Mouse (Mus musculus) stomach, embryonic 15.5 days (tissue): ENCODE results near the gene Eif2d. TPM values are rescaled to one million over a fixed set of nuclear protein-coding genes. Genes with fewer than 3 reads are reported as not detected.

Experiments
- ATAC-seq: fragments of 200-750 bp; cut with Nextera tagmentation; 2 replicates; pipeline ENCODE4 v1.8.0; 2017; ENCODE audit warnings: low read depth, moderate number of reproducible peaks, moderate TSS enrichment; ENCODE audit not compliant: insufficient read depth, low FRiP score
- H3K27ac ChIP-seq: fragments of 300-500 bp; sonication (generic); 2 replicates; pipeline ENCODE4 v1.5.1; 2015; ENCODE audit warnings: mild to moderate bottlenecking, inconsistent platforms
- H3K27me3 ChIP-seq: fragments of 300-500 bp; sonication (generic); replicated peaks from 2 replicates; pipeline ENCODE4 v1.6.1; 2015; ENCODE audit warnings: inconsistent platforms
- H3K36me3 ChIP-seq: fragments of 300-500 bp; sonication (generic); 2 replicates; pipeline ENCODE4 v1.6.1; 2015; ENCODE audit warnings: inconsistent platforms
- H3K4me1 ChIP-seq: fragments of 300-500 bp; sonication (generic); 2 replicates; pipeline ENCODE4 v1.6.1; 2015; ENCODE audit warnings: inconsistent platforms
- H3K4me2 ChIP-seq: fragments of 300-500 bp; sonication (generic); 2 replicates; pipeline ENCODE4 v1.6.1; 2015; ENCODE audit warnings: mild to moderate bottlenecking, inconsistent platforms
- H3K4me3 ChIP-seq: fragments of 300-500 bp; sonication (generic); replicated peaks from 2 replicates; pipeline ENCODE4 v1.5.1; 2015; ENCODE audit warnings: inconsistent platforms
- H3K9ac ChIP-seq: fragments of 300-500 bp; sonication (generic); 2 replicates; pipeline ENCODE4 v1.6.1; 2015; ENCODE audit warnings: inconsistent platforms
- H3K9me3 ChIP-seq: fragments of 300-500 bp; sonication (generic); 2 replicates; pipeline ENCODE4 v1.6.1; 2016; ENCODE audit warnings: inconsistent platforms
- WGBS: fragments of 180-500 bp; shearing (Covaris S2); methylation state at CpG from one replicate; pipeline ENCODE4 v1.1.7; 2015; 5-methylcytosine and 5-hydroxymethylcytosine counted together
- polyA plus RNA-seq: library from polyadenylated mRNA; unstranded; fragments of >200 nt; fragmentation: Nextera tagmentation; extraction: Ambion mirVana; gene quantifications from 2 replicates; pipeline ENCODE4 v1.2.1, GENCODE M21; 2015

The Eif2d gene
- polyA plus RNA-seq, 1 experiment from 2014 or later, result 54.6 TPM

DNA sequence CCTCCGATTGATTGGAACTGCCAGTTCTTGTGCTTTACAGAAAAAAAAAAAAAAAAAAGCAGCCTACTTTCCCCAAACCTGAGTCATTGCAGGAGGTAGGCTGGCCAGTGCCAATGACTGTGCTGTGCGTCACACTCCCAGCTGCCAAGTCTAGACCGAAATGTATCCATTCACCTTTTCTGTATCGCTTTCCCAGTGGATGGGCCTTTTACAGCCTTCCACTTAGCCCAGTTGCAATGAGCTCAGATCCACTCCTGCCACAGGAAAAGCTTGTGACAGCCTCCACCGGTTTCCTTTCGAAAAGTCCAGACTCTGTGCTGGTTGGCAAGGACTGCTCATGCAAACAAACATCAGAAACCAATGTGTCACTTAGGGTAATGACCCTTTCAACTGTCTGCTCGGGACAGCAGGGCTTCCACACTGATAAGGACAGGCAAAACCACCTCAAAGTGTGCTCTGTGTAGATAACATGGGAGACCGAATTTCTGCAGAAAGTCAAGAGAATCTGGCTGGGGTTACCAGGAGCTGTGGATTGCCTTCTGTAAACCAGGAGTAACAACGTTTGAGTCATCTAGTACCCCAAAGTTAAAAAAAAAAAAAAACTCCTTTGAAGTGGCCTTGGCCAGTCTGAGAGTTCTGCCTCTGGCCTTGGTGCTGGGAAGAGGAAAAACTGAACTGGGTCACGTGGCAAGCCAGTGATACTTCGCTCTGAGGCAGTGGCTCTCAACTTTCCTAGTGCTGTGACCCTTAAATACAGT is 26.8 kb upstream of the Eif2d start:
- Histone ChIP-seq H3K4me3 (no peak overlapping the region), H3K27me3 (no peaks in the 10 kb centered on the region), H3K9me3 (no peaks in the 10 kb centered on the region), H3K27ac (no peak overlapping the region), H3K9ac (no peak overlapping the region), H3K36me3 (no peaks in the 10 kb centered on the region), H3K4me2 (no peak overlapping the region), H3K4me1 (0 out of 2 replicates have a peak, but pooled peaks cover 3% of the 10 kb centered on the region)
- 53% methylated on average over 11 of the region's 11 CpGs for WGBS
- ATAC-seq, result peak; percentile 90; the same call in 1 of the 2 replicates

- H3K27me3 ChIP-seq, result no peaks in the 10 kb centered on the region
- no peaks in the 10 kb centered on the region for H3K36me3 ChIP-seq
- no peak overlapping the region for H3K4me3 ChIP-seq
- 74% methylated on average over 6 of the region's 6 CpGs for WGBS
- no peak overlapping the region for H3K27ac ChIP-seq
- no peak for ATAC-seq
- no peaks in the 10 kb centered on the region for H3K9me3 ChIP-seq
- H3K4me2 ChIP-seq, result no peak overlapping the region
- H3K9ac ChIP-seq, result no peak overlapping the region
- no peaks in the 10 kb centered on the region for H3K4me1 ChIP-seq
These were observed 18.8 kb upstream of the Eif2d start for GRCm38 (mm10) chr1:131134231-131134630.

GRCm38 (mm10) chr1:131134942-131135522 is 17.9 kb upstream of the Eif2d start:
- no peak overlapping the region for H3K27ac ChIP-seq
- H3K9ac ChIP-seq, result no peak overlapping the region
- no peak for ATAC-seq
- no peaks in the 10 kb centered on the region for H3K4me1 ChIP-seq
- no peak overlapping the region for H3K4me3 ChIP-seq
- H3K9me3 ChIP-seq, result no peaks in the 10 kb centered on the region
- H3K36me3 ChIP-seq, result no peaks in the 10 kb centered on the region
- no peaks in the 10 kb centered on the region for H3K27me3 ChIP-seq
- no peak overlapping the region for H3K4me2 ChIP-seq
- 67% methylated on average over 8 of the region's 8 CpGs for WGBS

DNA sequence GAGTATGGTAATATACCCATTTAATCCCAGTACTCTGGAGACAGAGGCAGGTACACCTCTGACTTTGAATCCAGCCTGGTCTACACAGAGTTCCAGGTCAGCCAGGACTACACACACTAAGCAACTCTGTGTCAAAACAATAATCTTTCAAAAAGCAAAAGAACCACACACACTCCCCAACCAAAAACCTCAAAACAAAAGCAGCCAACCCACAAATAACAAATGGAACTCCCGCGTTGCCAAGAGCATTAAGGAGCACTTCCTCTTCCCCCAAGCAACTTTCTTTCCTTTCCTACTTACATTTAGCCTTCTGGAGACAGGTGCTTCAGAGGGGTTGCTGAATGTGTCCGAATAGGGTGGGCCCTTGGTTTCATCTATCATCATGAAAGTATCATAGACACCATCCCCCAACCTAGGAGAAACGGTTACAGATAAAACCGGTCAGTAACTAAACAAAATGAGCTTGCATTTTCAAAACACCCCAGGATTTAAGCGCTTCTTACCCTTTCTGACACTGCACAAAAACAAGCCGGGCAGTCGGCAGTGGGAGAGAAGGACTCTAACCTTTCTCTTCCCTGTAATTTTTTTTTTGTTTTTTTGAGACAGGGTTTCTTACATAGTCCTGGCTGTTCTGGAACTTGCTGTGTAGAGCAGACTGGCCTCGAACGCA is 16.9 kb upstream of the Eif2d start:
- no peak for ATAC-seq
- 72% methylated on average over 10 of the region's 10 CpGs for WGBS
- Histone ChIP-seq H3K9me3 (no peaks in the 10 kb centered on the region), H3K4me3 (no peak overlapping the region), H3K27me3 (no peaks in the 10 kb centered on the region), H3K4me2 (no peak overlapping the region), H3K36me3 (no peaks in the 10 kb centered on the region), H3K4me1 (no peaks in the 10 kb centered on the region), H3K9ac (no peak overlapping the region), H3K27ac (no peak overlapping the region)

- no peaks in the 10 kb centered on the region for H3K4me1 ChIP-seq
- 26% methylated on average over 5 of the region's 5 CpGs for WGBS
- H3K9me3 ChIP-seq, result no peaks in the 10 kb centered on the region
- H3K4me2 ChIP-seq, result peak overlapping the region; percentile 90; the same call in 1 of the 2 replicates
- H3K4me3 ChIP-seq, result no peak overlapping the region
- no peaks in the 10 kb centered on the region for H3K36me3 ChIP-seq
- no peak overlapping the region for H3K27ac ChIP-seq
- no peaks in the 10 kb centered on the region for H3K27me3 ChIP-seq
- H3K9ac ChIP-seq, result no peak overlapping the region
- no peak for ATAC-seq
These were observed 15.9 kb upstream of the Eif2d start for GRCm38 (mm10) chr1:131137111-131137510.

DNA sequence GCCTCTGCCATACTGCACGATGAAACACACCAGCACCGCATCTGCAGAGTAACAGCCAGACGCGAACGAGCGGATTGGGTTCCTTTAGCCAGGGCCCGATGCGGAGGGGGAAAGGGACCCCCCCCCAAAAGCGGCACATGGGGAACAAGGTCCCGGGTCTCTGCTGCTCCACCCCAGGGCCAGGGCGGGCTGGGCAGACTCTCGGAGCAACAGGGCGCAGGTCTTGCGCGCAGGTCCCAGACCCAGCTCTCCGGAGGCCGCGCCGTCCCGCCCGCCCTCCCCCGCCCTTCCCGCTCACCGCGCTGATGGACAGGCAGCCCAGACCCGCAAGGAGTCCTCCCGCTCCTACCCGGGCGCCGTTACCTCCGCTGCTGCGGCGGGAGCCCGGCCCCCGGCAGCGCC is 15.3 kb upstream of the Eif2d start:
- Histone ChIP-seq H3K4me2 (peak overlapping the region; percentile 90), H3K27me3 (no peaks in the 10 kb centered on the region), H3K4me3 (peak overlapping the region; percentile 93), H3K9me3 (no peaks in the 10 kb centered on the region), H3K9ac (peak overlapping the region; percentile 77), H3K36me3 (no peaks in the 10 kb centered on the region), H3K4me1 (no peaks in the 10 kb centered on the region), H3K27ac (peak overlapping the region; percentile 94; the same call in 1 of the 2 replicates)
- WGBS, result 0% methylated on average over 33 of the region's 36 CpGs
- peak; percentile 75 for ATAC-seq

DNA sequence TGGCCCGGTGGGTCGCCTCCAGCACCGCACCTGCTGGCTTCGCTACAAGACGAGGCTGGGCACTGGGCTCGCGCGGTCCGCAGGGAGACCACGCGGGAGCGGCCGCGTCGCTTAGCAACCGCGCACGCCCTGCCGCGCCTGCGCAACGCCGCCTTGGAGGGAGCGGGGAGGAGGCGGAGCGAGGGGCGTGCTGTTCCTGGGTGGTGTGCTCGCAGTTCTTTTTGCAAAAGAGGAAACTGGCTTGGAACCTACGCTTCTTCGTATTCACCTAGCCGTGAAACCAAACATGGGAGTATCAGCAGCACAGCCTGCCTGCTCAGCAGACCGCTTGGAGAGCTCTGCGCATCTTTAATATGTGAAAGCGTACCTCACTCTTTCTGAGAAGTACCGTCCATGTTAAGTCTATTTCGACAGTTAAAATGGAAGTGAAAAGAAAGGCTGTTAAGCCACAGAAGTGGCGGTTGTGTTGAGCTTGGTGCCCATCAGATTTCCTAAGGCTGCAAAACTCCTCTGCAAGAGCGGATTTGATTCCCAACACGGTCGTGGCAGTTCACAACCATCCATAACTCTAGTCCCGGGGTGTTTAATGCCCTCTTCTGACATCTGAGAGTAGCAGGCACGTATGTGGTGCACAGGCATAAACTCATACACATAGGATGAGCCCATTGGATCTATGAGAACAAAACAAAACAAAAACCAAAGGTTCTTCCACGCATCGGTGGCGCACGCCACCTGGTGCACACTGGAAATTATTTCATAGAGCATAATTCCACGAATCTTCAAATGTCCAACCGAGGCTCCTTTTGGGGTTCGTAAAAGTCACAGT is 14.6 kb upstream of the Eif2d start, which contains the start of gene Dyrk3:
TSS of gene Dyrk3 (minus strand) at position 150 of the 826 bp plus-strand sequence.
- H3K27me3 ChIP-seq, result no peaks in the 10 kb centered on the region
- no peaks in the 10 kb centered on the region for H3K4me1 ChIP-seq
- H3K4me2 ChIP-seq, result peak within 1 kb of the TSS; percentile 90
- 2% methylated on average over 49 of the region's 49 CpGs for WGBS
- peak within 1 kb of the TSS; percentile 93 for H3K4me3 ChIP-seq
- H3K9me3 ChIP-seq, result no peaks in the 10 kb centered on the region
- peak; percentile 98 for ATAC-seq
- peak within 1 kb of the TSS; percentile 77 for H3K9ac ChIP-seq
- no peaks in the 10 kb centered on the region for H3K36me3 ChIP-seq
- peak within 1 kb of the TSS; percentile 94 for H3K27ac ChIP-seq

DNA sequence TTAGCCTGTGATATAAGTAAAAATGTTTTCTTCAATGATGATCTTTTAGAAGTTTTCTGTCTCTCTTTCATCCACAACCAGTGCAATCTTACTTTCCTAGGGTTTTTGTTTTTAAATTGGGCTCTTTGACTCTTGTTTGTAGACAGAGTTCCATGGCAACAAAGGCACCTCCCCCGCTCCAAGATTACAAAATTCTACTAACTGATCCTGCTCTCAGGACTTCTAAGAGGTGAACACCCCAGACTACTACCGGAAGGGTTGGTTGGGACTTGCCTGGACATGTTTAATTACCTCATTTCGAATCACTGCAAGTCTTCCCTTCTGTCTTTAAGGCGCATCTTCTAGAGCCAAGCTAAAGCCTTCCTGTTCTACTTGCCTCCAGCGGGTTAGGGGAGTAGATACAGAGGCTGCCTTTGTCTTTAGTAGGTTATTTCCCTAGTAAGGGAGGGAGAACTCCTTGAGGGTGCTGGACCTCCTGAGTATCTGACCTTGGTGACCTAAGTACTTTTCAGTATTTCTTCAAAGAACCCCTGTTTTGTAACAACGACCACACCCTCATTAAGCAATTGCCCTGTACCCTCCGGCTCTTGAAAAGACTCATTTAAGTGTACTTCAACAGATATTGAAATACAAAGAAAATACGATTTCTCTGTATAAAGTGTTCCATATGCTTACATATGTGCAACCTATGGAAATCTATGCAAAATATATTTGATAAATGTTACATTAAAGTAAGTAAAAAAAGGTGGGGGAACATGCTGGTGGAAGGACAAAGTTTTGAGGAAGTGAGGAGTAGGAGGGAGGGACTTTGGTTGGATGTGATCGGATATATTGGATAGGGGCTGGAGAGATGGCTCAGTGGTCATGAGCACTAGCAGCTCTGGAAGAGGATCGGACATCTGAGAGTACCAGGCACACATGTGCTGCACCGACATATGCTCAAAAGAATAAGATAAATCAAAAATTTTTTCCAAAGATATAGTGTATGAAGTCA is 13.6 kb upstream of the Eif2d start:
- peak overlapping the region; percentile 94; the same call in 1 of the 2 replicates for H3K27ac ChIP-seq
- 58% methylated on average over 11 of the region's 11 CpGs for WGBS
- peak overlapping the region; percentile 14; the same call in 1 of the 2 replicates for H3K9ac ChIP-seq

DNA sequence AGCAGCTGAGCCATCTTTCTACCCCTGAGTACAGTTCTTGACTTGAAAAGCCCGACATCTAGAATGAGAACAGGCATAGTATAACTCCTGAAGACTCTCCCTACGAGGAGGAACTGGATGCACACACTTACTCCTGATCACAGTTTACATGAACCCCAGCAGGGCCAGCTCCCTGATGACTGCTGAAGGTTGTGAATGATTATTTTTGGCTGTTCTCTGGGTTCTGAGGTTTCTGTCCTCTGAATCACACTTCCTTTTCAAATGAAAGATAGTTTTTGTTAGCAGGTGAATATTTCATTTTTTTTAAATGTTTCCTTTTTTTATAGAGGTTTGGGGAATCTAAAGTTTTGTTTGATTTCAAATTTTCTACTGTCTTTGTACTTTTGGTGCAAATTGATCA is 11.5 kb upstream of the Eif2d start:
- 48% methylated on average over 2 of the region's 2 CpGs for WGBS
- H3K36me3 ChIP-seq, result no peaks in the 10 kb centered on the region

More for the DNA sequence above, 13.6 kb upstream of the Eif2d start:
- Histone ChIP-seq H3K4me2 (peak overlapping the region; percentile 90), H3K4me1 (no peaks in the 10 kb centered on the region), H3K9me3 (no peaks in the 10 kb centered on the region), H3K36me3 (no peaks in the 10 kb centered on the region), H3K4me3 (peak overlapping the region; percentile 93; the same call in 1 of the 2 replicates), H3K27me3 (no peaks in the 10 kb centered on the region)
- no peak for ATAC-seq

GRCm38 (mm10) chr1:131142472-131142871 is 10.5 kb upstream of the Eif2d start:
- Histone ChIP-seq H3K4me3 (no peak overlapping the region), H3K27me3 (no peaks in the 10 kb centered on the region), H3K9me3 (no peaks in the 10 kb centered on the region), H3K9ac (no peak overlapping the region), H3K4me2 (no peak overlapping the region), H3K27ac (no peak overlapping the region), H3K4me1 (no peaks in the 10 kb centered on the region), H3K36me3 (no peaks in the 10 kb centered on the region)
- WGBS, result 84% methylated on average over 1 of the region's 1 CpGs
- ATAC-seq, result no peak

More for the DNA sequence above, 11.5 kb upstream of the Eif2d start:
- ATAC-seq, result no peak
- Histone ChIP-seq H3K27me3 (no peaks in the 10 kb centered on the region), H3K9me3 (no peaks in the 10 kb centered on the region), H3K9ac (no peak overlapping the region), H3K27ac (no peak overlapping the region), H3K4me1 (no peaks in the 10 kb centered on the region), H3K4me2 (no peak overlapping the region), H3K4me3 (no peak overlapping the region)
